Mouse (Mus musculus) erythroblast, embryonic 14.5 days (primary cell): Measurements from ENCODE around the gene Bpifb5.

Experiments used
- GATA1 ChIP-seq: IDR thresholded peaks from 2 replicates; pipeline ENCODE4 v1.6.1; 2012; ENCODE audit warnings: low read length, inconsistent platforms, mixed read lengths
- TAL1 ChIP-seq: IDR thresholded peaks from 3 replicates; pipeline ENCODE4 v1.6.1; 2012; ENCODE audit warnings: low read length, inconsistent platforms, mixed read lengths

DNA sequence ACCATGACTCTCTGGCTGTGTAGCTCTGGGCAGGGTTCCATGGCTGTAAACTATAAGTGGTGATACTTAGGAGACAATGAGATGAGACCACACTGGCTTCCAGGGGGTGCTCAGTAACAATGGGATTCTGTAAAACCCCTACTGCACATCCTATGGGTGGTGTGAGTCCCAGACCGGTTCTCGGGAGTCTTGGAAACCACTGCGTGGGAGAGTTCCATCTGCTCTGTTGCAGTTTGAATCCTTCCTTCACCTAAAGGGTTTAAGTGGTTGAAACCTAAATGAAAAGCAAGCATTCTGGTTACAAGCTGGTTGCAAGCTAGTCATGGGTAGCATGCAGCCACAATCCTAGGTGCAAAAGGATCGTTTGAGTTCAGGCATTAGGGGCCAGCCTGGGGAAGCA is 11.7 kb upstream of the Bpifb5 start:
- no peak for TF ChIP-seq GATA1
- no peak for TF ChIP-seq TAL1
